ENCODE assay signal across 10 mouse cellular contexts in the genomic region with DNA sequence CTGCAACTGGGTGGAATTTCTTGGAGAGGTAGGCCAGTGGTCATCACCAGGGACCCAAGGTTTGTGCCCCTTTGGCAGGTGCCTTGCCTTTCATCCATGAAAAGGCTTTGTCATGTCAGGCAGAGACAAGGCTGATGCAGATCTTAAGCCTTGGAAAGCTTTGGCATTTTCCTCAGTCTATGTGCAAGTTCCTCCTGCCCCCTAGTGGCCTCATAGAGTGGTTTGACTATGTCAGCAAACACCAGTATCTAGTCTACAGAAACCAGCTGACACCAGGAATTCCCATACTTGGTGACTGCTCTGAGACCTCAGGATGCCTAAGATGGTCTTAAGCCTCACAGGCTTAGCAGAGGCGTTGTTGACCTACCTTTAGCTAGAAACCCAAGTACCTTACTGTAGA. TPM values are rescaled to one million over a fixed set of nuclear protein-coding genes. Genes with fewer than 3 reads are reported as not detected.
A peak's percentile ranks its signal among the peaks of the same experiment; 100 is the strongest.
DNase-seq lines count a peak whose midpoint lies in the region; ATAC-seq and TF ChIP-seq lines count a peak whose summit lies in the region.
"Had no signal": no experiment of that assay in that cellular context is flagged by ENCODE, and none has a peak within 500 bp of the region (broad histone marks: within the 10 kb centered on the region; RNA-seq: fewer than 3 reads in every experiment).

No protein-coding gene starts in this region.

- peak; percentile 80 for TF ChIP-seq CTCF in kidney, postnatal 0 days (IDR thresholded peaks at IDR 0.05; ENCODE audit: low read depth)
- 0 out of 2 replicates have a peak, but pooled peaks have one; percentile 5 for TF ChIP-seq CTCF in lung, adult 2 months (IDR thresholded peaks at IDR 0.05; ENCODE audit: insufficient read depth, low read length)

- no peaks in the 10 kb centered on the region for H3K9me3 ChIP-seq in heart, embryonic 12.5 days (replicated peaks)
- no peaks in the 10 kb centered on the region for H3K9me3 ChIP-seq in kidney, postnatal 0 days (replicated peaks; ENCODE audit: low read length)
- H3K9me3 ChIP-seq: heart, embryonic 13.5 days had no signal

- TF ChIP-seq POLR2A in lung, adult 2 months (IDR thresholded peaks at IDR 0.05; ENCODE audit: borderline replicate concordance, extremely low read depth, low read depth, low read length) = no peak

- peak; percentile 29; the same call in 1 of the 2 replicates for ATAC-seq in heart, embryonic 12.5 days (ENCODE audit: insufficient number of reproducible peaks, low FRiP score)
- peak; percentile 66; the same call in 1 of the 2 replicates for ATAC-seq in kidney, postnatal 0 days (replicated peaks; ENCODE audit: low FRiP score, low read depth)

- H3K4me1 ChIP-seq in heart, embryonic 12.5 days (replicated peaks) = no peaks in the 10 kb centered on the region
- H3K4me1 ChIP-seq in kidney, postnatal 0 days (replicated peaks; ENCODE audit: insufficient read depth, low read length) = no peaks in the 10 kb centered on the region
- H3K4me1 ChIP-seq in lung, adult 2 months (ENCODE audit: control insufficient read depth, insufficient read depth, low read length) = no peaks in the 10 kb centered on the region
- H3K4me1 ChIP-seq: heart, embryonic 13.5 days had no signal

- no peaks in the 10 kb centered on the region for H3K27me3 ChIP-seq in heart, embryonic 12.5 days (replicated peaks)
- H3K27me3 ChIP-seq in kidney, postnatal 0 days (ENCODE audit: insufficient read depth, low read length) = no peaks in the 10 kb centered on the region
- H3K27me3 ChIP-seq: heart, embryonic 13.5 days had no signal

- no peak overlapping the region for H3K4me2 ChIP-seq in heart, embryonic 12.5 days
- no peak overlapping the region for H3K4me2 ChIP-seq in kidney, postnatal 0 days (ENCODE audit: low read length)
- H3K4me2 ChIP-seq: heart, embryonic 13.5 days had no signal

- H3K4me3 ChIP-seq in heart, embryonic 12.5 days = no peak overlapping the region
- no peak overlapping the region for H3K4me3 ChIP-seq in kidney, postnatal 0 days (replicated peaks; ENCODE audit: low read depth, low read length)
- no peak overlapping the region for H3K4me3 ChIP-seq in lung, adult 2 months (replicated peaks; ENCODE audit: extremely low read depth, low read depth, low read length)
- H3K4me3 ChIP-seq: heart, embryonic 13.5 days; myocyte had no signal

- peak; percentile 39 for DNase-seq in layer of hippocampus, adult 11-12 months (ENCODE audit: low spot score)
- DNase-seq in layer of hippocampus, adult 9-10 months (ENCODE audit: low spot score) = no peak
- peak; percentile 0 for DNase-seq in c-Kit-positive CD71-negative TER-119-negative erythroid progenitor cells, embryonic 14.5 days (ENCODE audit: low read depth)
- DNase-seq in kidney, postnatal 0 days (ENCODE audit: low spot score) = peak; percentile 80
- DNase-seq in lung, adult 2 months = no peak
- peak; percentile 27 to 34 for DNase-seq in right cerebral cortex, adult 2 months (ENCODE audit: low spot score in 2 of 2)
- DNase-seq in gastrocnemius, postnatal 14 days = no peak

- intact Hi-C loops in gastrocnemius, postnatal 14 days (cut with DNase I; ENCODE audit: low total_unique reads) = no loop called here

- no peak overlapping the region for H3K9ac ChIP-seq in heart, embryonic 12.5 days
- H3K9ac ChIP-seq in kidney, postnatal 0 days (ENCODE audit: low read depth, low read length) = no peak overlapping the region
- H3K9ac ChIP-seq: heart, embryonic 13.5 days had no signal

- H3K36me3 ChIP-seq in heart, embryonic 12.5 days = no peaks in the 10 kb centered on the region
- no peaks in the 10 kb centered on the region for H3K36me3 ChIP-seq in kidney, postnatal 0 days (ENCODE audit: insufficient read depth, low read length)
- H3K36me3 ChIP-seq: heart, embryonic 13.5 days had no signal

- H3K27ac ChIP-seq in heart, embryonic 12.5 days (ENCODE audit: poor library complexity, severe bottlenecking) = no peak overlapping the region
- no peak overlapping the region for H3K27ac ChIP-seq in kidney, postnatal 0 days
- H3K27ac ChIP-seq: heart, embryonic 13.5 days had no signal

- WGBS in heart, embryonic 12.5 days = 15% methylated on average over 1 of the region's 1 CpGs
- 24% methylated on average over 1 of the region's 1 CpGs for WGBS in kidney, postnatal 0 days
- 19% methylated on average over 1 of the region's 1 CpGs for WGBS in lung, adult 2 months

RNA-seq across cellular contexts. Expression of a gene that starts 24.2 kb away (rescaled TPM):
- polyA plus RNA-seq in heart, embryonic 12.5 days (2016; fragmentation: Nextera tagmentation; extraction: Ambion mirVana) = not detected in 2 replicates
- polyA plus RNA-seq in kidney, postnatal 0 days (2015; fragmentation: Nextera tagmentation; extraction: Ambion mirVana) = not detected in 2 replicates
- not detected in 2 replicates for polyA plus RNA-seq in lung, adult 2 months (2012; rRNA removed)
- not detected for total RNA-seq in gastrocnemius, postnatal 14 days (2021)
- polyA plus RNA-seq: heart, embryonic 13.5 days; myocyte had no signal

RNA-seq across cellular contexts. Expression of a gene that starts 58.2 kb away (rescaled TPM):
- polyA plus RNA-seq in heart, embryonic 12.5 days (2016; fragmentation: Nextera tagmentation; extraction: Ambion mirVana) = not detected in 2 replicates
- polyA plus RNA-seq in kidney, postnatal 0 days (2015; fragmentation: Nextera tagmentation; extraction: Ambion mirVana) = 3.9 and 4.6 TPM in 2 replicates
- polyA plus RNA-seq in lung, adult 2 months (2012; rRNA removed) = 0.02 TPM in 1 of 2 replicates, not detected in the other
- total RNA-seq in gastrocnemius, postnatal 14 days (2021) = under 1 TPM; 0.42 to 0.49 TPM
- polyA plus RNA-seq: heart, embryonic 13.5 days; myocyte had no signal

Comparison
In these comparisons a context has a peak if more than half of its experiments do, and no peak if none do; other contexts are left out.
1. DNase-seq: peak in layer of hippocampus, adult 11-12 months (single experiment), c-Kit-positive CD71-negative TER-119-negative erythroid progenitor cells, embryonic 14.5 days (single experiment), kidney, postnatal 0 days (single experiment) and right cerebral cortex, adult 2 months (2 of 2); none in layer of hippocampus, adult 9-10 months (single experiment), lung, adult 2 months (single experiment) and gastrocnemius, postnatal 14 days (single experiment).